Mouse (Mus musculus) hindbrain, embryonic 11.5 days (tissue): ENCODE data around the gene Tiam1. TPM values are rescaled to one million over a fixed set of nuclear protein-coding genes. Genes with fewer than 3 reads are reported as not detected.
A peak's percentile ranks its signal among the peaks of the same experiment; 100 is the strongest.

Source experiments
- ATAC-seq: fragments of 200-750 bp; cut with Nextera tagmentation; 2 replicates; pipeline ENCODE4 v1.8.0; 2017; ENCODE audit warnings: mild to moderate bottlenecking, moderate TSS enrichment, moderate library complexity; ENCODE audit not compliant: low FRiP score
- DNase-seq: peaks from one replicate; pipeline ENCODE4 v3.0.0-alpha.2; 2015; ENCODE audit warnings: low spot score
- H3K27ac ChIP-seq: fragments of 300-500 bp; sonication (generic); 2 replicates; pipeline ENCODE4 v1.5.1; 2014; ENCODE audit warnings: mild to moderate bottlenecking, low read depth, low read length
- H3K27me3 ChIP-seq: fragments of 300-500 bp; sonication (generic); 2 replicates; pipeline ENCODE4 v1.6.1; 2014; ENCODE audit warnings: mild to moderate bottlenecking, low read length, moderate library complexity, mixed read lengths; ENCODE audit not compliant: control insufficient read depth, insufficient read depth
- H3K36me3 ChIP-seq: fragments of 300-500 bp; sonication (generic); 2 replicates; pipeline ENCODE4 v1.6.1; 2014; ENCODE audit warnings: mild to moderate bottlenecking, low read length, moderate library complexity, mixed read lengths; ENCODE audit not compliant: control insufficient read depth, insufficient read depth
- H3K4me1 ChIP-seq: fragments of 300-500 bp; sonication (generic); replicated peaks from 2 replicates; pipeline ENCODE4 v1.6.1; 2014; ENCODE audit warnings: low read length, mixed read lengths; ENCODE audit not compliant: control insufficient read depth, insufficient read depth
- H3K4me2 ChIP-seq: fragments of 300-500 bp; sonication (generic); replicated peaks from 2 replicates; pipeline ENCODE4 v1.6.1; 2014; ENCODE audit warnings: mild to moderate bottlenecking, low read depth, low read length
- H3K4me3 ChIP-seq: fragments of 300-500 bp; sonication (generic); 2 replicates; pipeline ENCODE4 v1.5.1; 2014; ENCODE audit warnings: low read depth, low read length
- H3K9ac ChIP-seq: fragments of 300-500 bp; sonication (generic); 2 replicates; pipeline ENCODE4 v1.6.1; 2014; ENCODE audit warnings: low read depth, low read length
- H3K9me3 ChIP-seq: fragments of 300-500 bp; sonication (generic); 2 replicates; pipeline ENCODE4 v1.6.1; 2016; ENCODE audit warnings: low read length; ENCODE audit not compliant: control insufficient read depth
- WGBS: fragments of 180-500 bp; shearing (Covaris S2); extraction: QIAGEN DNeasy Blood & Tissue Kit; methylation state at CpG from one replicate; pipeline ENCODE4 v1.1.7; 2014; 5-methylcytosine and 5-hydroxymethylcytosine counted together
- polyA plus RNA-seq: library from polyadenylated mRNA; unstranded; fragments of >200 nt; fragmentation: Nextera tagmentation; extraction: Ambion mirVana; gene quantifications from 2 replicates; pipeline ENCODE4 v1.2.1, GENCODE M21; 2014

The Tiam1 gene
- polyA plus RNA-seq, 1 experiment from 2014 or later: 27.6 TPM

DNA sequence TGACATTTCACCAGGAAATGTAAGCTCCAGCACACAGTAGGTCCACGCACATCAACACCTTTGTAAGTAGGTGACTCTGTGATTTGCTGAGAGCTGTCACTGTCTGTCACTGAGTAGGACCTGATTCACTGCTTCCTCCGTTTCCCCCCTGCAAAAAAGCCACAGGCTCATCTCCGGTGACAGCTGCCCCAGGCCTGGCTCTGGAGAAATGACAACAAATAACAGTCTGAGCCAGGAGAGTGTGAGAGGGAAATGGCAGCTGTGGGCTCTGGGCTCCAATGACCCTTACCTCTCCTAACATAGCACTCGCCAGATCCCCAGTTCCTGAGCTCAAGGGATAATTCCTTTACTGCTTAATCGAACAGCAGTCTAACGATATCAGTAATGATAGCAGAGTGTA lies 301.7 kb downstream of the Tiam1 start:
- no peaks in the 10 kb centered on the region for H3K27me3 ChIP-seq
- no peaks in the 10 kb centered on the region for H3K36me3 ChIP-seq
- H3K27ac ChIP-seq: no peak overlapping the region
- H3K9ac ChIP-seq: no peak overlapping the region
- 71% methylated on average over 6 of the region's 6 CpGs for WGBS
- H3K4me2 ChIP-seq: no peak overlapping the region
- no peak for DNase-seq
- no peak for ATAC-seq
- H3K9me3 ChIP-seq: no peaks in the 10 kb centered on the region
- no peaks in the 10 kb centered on the region; the same call in 1 of the 2 replicates for H3K4me1 ChIP-seq
- H3K4me3 ChIP-seq: no peak overlapping the region

DNA sequence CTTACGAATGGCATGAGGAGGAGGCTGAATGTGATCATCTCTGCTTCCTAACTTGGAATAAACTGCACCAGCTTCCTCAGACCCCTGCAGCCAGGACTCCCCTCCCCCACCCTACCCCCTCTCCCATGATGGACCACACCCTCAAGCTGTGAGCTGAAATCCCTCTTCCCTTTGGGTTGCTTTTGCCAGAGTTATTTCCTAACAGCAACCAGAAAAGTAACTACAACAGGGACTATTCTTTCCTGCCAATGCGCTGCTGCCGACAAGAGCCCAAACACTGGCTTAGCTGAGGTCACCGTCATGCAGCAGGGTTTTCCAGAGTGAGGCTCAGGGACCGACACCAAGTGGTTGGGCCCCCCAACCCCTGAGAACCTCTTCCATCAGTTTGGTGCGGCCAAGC lies 303.2 kb downstream of the Tiam1 start:
- Histone ChIP-seq H3K27me3 (no peaks in the 10 kb centered on the region), H3K4me2 (no peak overlapping the region), H3K9ac (no peak overlapping the region), H3K4me1 (no peaks in the 10 kb centered on the region; the same call in 1 of the 2 replicates), H3K27ac (no peak overlapping the region), H3K4me3 (no peak overlapping the region), H3K36me3 (no peaks in the 10 kb centered on the region), H3K9me3 (no peaks in the 10 kb centered on the region)
- ATAC-seq (no peak), DNase-seq (no peak)
- 85% methylated on average over 6 of the region's 6 CpGs for WGBS

DNA sequence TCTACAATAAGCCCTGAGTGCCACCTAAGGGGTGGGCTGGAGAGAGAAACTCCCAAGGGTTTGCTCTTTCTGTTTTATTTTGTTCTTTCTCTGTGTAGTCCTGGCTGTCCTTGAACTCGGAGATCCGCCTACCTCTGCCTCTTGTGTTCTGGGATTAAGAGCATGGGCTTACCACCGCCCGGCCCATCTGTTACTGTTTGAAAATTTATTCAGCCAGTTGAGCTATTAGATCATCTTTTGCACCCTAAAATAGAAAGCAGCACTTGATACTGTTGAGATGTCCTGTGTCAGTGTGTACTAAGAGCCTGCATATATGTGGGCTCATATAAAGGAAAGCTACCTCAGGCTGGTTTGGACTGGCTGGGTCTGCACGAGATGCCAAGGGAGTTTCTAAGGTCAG lies 303.7 kb downstream of the Tiam1 start:
- no peaks in the 10 kb centered on the region; the same call in 1 of the 2 replicates for H3K4me1 ChIP-seq
- no peaks in the 10 kb centered on the region for H3K36me3 ChIP-seq
- no peaks in the 10 kb centered on the region for H3K27me3 ChIP-seq
- H3K9ac ChIP-seq: no peak overlapping the region
- ATAC-seq (no peak), DNase-seq (no peak)
- WGBS: 90% methylated on average over 5 of the region's 5 CpGs
- no peak overlapping the region for H3K4me3 ChIP-seq
- H3K27ac ChIP-seq: no peak overlapping the region
- H3K9me3 ChIP-seq: no peaks in the 10 kb centered on the region
- no peak overlapping the region for H3K4me2 ChIP-seq

- H3K4me2 ChIP-seq: no peak overlapping the region
- 84% methylated on average over 9 of the region's 9 CpGs for WGBS
- H3K9me3 ChIP-seq: no peaks in the 10 kb centered on the region
- DNase-seq (no peak), ATAC-seq (no peak)
- H3K4me1 ChIP-seq: no peaks in the 10 kb centered on the region; the same call in 1 of the 2 replicates
- H3K4me3 ChIP-seq: no peak overlapping the region
- H3K27me3 ChIP-seq: no peaks in the 10 kb centered on the region
- no peak overlapping the region for H3K27ac ChIP-seq
- no peak overlapping the region for H3K9ac ChIP-seq
- no peaks in the 10 kb centered on the region for H3K36me3 ChIP-seq
Observed at GRCm38 (mm10) chr16:89837096-89837495, 306.5 kb downstream of the Tiam1 start.

- Histone ChIP-seq H3K4me1 (no peaks in the 10 kb centered on the region), H3K9me3 (no peaks in the 10 kb centered on the region), H3K9ac (no peak overlapping the region), H3K4me3 (no peak overlapping the region), H3K27ac (no peak overlapping the region), H3K27me3 (no peaks in the 10 kb centered on the region), H3K36me3 (no peaks in the 10 kb centered on the region), H3K4me2 (no peak overlapping the region)
- ATAC-seq (no peak), DNase-seq (no peak)
- WGBS: 90% methylated on average over 7 of the region's 7 CpGs
Observed at GRCm38 (mm10) chr16:89835551-89835950, 308.0 kb downstream of the Tiam1 start.

DNA sequence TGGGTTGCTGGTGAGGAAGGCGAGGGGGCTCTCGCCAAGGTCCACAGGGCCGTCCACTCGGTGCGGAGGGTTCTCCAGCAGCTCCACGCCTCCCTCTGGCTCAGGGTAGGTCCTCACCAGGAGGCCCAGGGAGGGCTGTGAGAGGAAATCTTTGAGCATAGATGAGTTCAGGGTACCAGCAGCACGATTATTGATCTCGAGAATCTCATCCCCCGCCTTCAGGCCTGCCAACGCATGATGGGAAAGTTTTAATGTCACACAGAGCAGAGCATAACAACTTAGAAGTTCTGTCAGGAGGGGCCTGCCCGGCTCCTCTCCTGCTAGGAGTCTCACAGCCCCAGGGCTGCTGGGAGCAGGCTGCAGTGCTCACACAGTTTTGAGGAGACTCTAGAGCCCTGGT lies 310.6 kb downstream of the Tiam1 start:
- no peak overlapping the region for H3K27ac ChIP-seq
- H3K4me2 ChIP-seq: no peak overlapping the region
- no peak for DNase-seq
- no peaks in the 10 kb centered on the region for H3K9me3 ChIP-seq
- H3K4me1 ChIP-seq: no peaks in the 10 kb centered on the region
- H3K4me3 ChIP-seq: no peak overlapping the region
- 94% methylated on average over 11 of the region's 11 CpGs for WGBS
- ATAC-seq: no peak
- no peaks in the 10 kb centered on the region for H3K27me3 ChIP-seq
- H3K36me3 ChIP-seq: no peaks in the 10 kb centered on the region
- H3K9ac ChIP-seq: no peak overlapping the region

GRCm38 (mm10) chr16:89831172-89831571 lies 312.4 kb downstream of the Tiam1 start:
- Histone ChIP-seq H3K27me3 (no peaks in the 10 kb centered on the region), H3K4me3 (no peak overlapping the region), H3K27ac (no peak overlapping the region), H3K9ac (no peak overlapping the region), H3K36me3 (no peaks in the 10 kb centered on the region), H3K9me3 (no peaks in the 10 kb centered on the region), H3K4me2 (no peak overlapping the region), H3K4me1 (no peaks in the 10 kb centered on the region)
- DNase-seq: peak; percentile 61
- ATAC-seq: no peak
- 47% methylated on average over 10 of the region's 10 CpGs for WGBS

GRCm38 (mm10) chr16:89830221-89830648 lies 313.3 kb downstream of the Tiam1 start:
- ATAC-seq: no peak
- Histone ChIP-seq H3K4me3 (no peak overlapping the region), H3K27me3 (no peaks in the 10 kb centered on the region), H3K4me1 (no peaks in the 10 kb centered on the region), H3K4me2 (no peak overlapping the region), H3K9me3 (no peaks in the 10 kb centered on the region), H3K27ac (no peak overlapping the region), H3K9ac (no peak overlapping the region), H3K36me3 (no peaks in the 10 kb centered on the region)
- 85% methylated on average over 15 of the region's 15 CpGs for WGBS
- DNase-seq: no peak

- Histone ChIP-seq H3K4me3 (no peak overlapping the region), H3K36me3 (no peaks in the 10 kb centered on the region), H3K27ac (no peak overlapping the region), H3K4me2 (no peak overlapping the region), H3K9me3 (no peaks in the 10 kb centered on the region), H3K4me1 (no peaks in the 10 kb centered on the region), H3K27me3 (no peaks in the 10 kb centered on the region), H3K9ac (no peak overlapping the region)
- DNase-seq (no peak), ATAC-seq (no peak)
- WGBS: 83% methylated on average over 17 of the region's 17 CpGs
Observed at GRCm38 (mm10) chr16:89827496-89828125, 316.0 kb downstream of the Tiam1 start.
